Mouse (Mus musculus) heart, postnatal 0 days (tissue): Measurements from ENCODE around the gene Ube2j2.

Source experiments
- CTCF ChIP-seq: IDR thresholded peaks from 2 replicates; pipeline ENCODE4 v1.5.1; 2016; ENCODE audit warnings: antibody characterized with exemption, control low read depth, low read depth
- EP300 ChIP-seq: IDR thresholded peaks from 2 replicates; pipeline ENCODE4 v1.6.1; 2016; ENCODE audit warnings: antibody characterized with exemption, low read depth

- no peak for TF ChIP-seq CTCF
- no peak for TF ChIP-seq EP300
Measured at GRCm38 (mm10) chr4:155898318-155898717, 45.3 kb upstream of the Ube2j2 start.
